Comparison of ENCODE assay signal across 9 mouse cellular contexts in genomic region chr6:28519426-28519825, GRCm38 (mm10).
"Had no signal": no experiment of that assay in that cellular context is flagged by ENCODE, and none has a peak within 500 bp of the region (broad histone marks: within the 10 kb centered on the region; RNA-seq: fewer than 3 reads in every experiment).

No protein-coding gene starts in this region.

- DNase-seq: kidney, postnatal 10 days; kidney, postnatal 36 days; liver; lung, adult 18-20 months; lung, postnatal 10 days; lung, postnatal 36 days; thymus, adult 2 months; thymus, postnatal 14 days; thymus, postnatal 4 days had no signal
